Mouse (Mus musculus): Measurements from ENCODE around the gene Igtp. TPM values are rescaled to one million over a fixed set of nuclear protein-coding genes. Genes with fewer than 3 reads are reported as not detected.
"Not testable (repeated sequence)": the region's sequence is repeated elsewhere in the genome, so short reads cannot be mapped to it uniquely, and the experiment has no call there.

The Igtp gene
- total RNA-seq, 1 experiment from 2014 or later = 8.5 TPM

DNA sequence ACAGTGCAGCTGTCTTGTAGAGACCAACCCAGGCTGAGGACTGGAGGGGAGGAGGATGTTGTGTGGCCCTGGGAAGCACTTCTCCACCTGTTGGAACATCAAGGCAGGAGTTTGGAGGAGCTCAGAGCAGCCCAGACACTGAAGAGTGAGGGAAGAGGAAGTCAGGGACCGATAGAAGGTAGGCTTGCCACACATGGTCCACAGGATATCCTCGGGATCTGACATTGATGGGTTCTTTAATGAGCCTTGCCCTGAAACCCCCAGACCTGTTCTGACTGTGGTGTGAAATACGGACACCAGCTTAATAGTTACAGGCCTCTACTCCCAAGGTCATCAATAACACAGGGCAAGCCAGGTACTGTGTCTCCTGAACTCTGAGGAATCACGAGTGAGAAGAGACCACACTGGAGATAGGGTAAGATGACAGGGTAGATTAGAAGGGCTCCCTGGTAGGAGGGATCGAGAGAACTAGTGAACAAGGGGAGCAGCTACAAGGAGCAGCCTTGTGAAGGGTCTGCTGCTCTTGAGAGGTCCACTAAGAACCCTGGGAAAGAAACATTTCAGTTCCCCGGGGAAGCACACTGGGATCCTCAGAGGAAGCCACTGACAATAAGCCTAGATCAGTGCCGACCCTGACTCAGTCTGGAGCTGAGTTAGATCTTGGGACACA is 14.5 kb downstream of the Igtp start:
- DNase-seq = no peak

DNA sequence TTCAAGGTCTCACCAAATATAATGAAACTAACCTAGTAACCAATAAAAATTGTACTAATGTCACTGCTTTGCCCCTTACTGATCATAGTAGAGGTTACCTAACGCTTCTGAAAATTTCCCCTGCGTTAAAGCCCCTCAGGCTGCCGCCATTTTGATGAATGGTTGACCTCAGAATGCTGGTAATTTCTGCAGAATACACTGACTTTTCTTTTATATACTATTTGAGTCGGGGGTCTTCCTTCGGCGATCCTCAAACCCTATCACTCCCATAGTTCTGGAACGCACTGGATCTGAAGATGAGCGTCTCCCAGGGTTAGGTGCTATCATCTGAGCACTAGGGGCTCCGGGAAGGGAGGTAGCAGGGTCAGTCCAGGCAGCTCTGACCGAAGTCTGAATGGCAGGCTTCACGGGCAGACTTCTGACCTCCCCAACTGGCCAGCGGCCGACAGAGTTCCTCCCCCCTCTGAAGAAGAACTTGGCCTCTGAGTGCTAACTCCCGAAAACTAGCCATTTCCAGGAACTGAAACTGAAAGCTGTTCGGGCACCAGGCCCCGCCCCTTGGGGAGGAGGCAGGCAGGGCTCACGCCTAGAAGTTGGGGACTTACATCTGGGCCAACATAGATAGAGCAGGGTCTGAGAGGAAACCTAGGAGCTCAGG is 15.2 kb downstream of the Igtp start:
- DNase-seq = peak; percentile 91

DNA sequence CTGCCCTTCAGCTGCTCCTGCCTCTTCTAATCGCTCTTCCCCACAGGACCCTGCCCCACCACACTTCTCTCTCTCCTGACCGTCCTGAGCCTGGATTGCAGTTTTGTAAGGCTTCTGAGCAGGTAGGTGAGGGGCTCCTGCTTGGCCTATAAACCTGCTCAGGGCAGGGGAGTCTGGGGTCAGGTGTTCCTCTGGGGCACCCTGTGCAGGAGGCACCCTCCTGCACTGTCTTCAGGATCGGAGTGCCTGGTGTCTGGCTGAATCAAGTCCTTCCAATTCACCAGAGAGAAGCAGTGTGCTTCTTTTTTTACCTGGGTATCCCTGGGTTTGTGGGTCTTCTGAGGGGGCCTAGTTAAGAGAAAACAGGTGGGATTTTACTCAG is 15.7 kb downstream of the Igtp start:
- DNase-seq = not testable (repeated sequence)

DNA sequence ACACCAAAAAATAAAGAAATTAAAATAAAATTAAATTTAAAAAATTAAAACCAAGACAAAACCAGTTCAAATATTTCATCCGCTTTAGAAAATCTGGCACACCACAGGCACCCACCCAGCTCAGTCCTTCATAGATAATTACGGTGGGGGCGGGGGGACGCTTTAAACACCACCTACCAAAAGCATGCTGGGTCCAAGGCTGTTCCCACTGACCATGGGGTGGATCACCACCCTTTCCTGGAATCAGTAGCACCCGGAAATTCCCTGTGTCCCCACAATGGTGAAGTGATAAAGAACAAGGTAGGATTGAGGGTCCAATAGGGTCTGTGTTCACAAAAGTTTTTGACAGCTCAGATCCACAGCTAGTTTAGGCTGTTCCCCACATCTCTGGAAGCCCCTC is 16.5 kb downstream of the Igtp start:
- DNase-seq = no peak

DNA sequence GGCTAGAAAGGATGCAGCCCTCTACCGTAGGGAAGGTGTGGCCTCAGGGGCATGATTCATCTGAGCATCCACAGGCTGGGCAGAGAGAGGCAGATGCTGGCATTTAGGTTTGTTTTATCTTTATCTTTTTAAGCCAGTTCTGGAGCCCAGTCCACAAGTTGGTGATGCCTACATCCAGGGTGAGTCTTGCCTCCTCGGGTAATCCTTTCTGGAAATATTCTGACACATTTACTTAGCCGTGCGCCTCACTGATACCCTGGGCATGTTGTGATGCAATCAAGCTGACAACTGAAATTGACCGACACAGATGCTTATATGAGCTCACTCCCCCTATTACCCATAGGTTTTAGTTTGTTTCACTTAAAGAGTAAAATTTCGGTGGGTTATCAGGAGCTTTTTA is 17.5 kb downstream of the Igtp start:
- no peak for DNase-seq

DNA sequence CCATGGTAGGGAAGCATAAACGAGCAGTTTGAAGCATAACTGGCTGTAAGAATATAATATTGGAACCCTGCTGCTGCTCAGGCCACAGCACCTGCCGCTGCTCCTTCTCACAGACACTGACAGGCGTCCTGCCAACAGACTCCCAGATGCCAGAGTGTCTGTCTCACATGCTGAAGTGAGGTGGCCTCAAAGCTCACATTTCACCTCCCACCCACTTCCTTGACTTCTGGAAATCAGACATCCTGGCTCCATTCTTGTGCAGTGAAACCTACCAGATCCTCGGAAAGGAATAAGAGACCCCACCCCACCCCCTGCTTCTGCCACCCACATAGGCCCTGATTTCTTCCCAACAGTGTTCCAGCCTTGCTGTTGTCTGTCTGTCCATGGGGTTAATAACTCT is 24.4 kb downstream of the Igtp start:
- no peak for DNase-seq

DNA sequence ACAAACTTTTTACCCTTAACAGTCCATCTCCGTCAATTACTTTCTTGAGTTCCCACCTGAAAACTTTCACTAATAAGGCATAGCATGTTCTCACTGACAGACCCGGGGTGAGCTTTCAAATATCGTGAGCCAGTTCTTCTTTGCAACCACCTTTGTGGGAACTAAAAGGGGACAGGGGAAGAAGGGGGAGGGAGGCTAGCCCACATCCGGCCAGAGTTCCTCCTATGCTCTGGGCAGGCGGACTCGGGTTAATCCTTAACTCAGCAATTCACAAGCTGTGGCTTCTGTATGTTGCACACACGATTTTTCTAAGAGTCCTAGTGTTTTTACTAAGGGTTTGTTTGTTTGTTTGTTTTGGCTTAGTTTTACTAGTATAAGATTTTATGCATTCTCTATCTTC is 25.0 kb downstream of the Igtp start:
- DNase-seq = peak; percentile 32

DNA sequence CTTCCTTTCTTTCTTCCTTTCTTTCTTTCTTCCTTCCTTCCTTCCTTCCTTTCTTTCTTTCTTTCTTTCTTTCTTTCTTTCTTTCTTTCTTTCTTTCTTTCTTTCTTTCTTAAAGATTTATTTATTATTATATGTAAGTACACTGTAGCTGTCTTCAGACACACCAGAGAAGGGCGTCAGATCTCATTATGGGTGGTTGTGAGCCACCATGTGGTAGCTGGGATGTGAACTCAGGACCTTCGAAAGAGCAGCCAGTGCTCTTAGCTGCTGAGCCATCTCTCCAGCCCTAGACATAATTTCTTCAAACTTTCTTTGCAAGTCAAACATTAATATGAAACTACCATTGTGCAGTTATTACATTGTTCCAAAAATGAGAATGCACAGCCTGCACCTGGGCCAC is 25.5 kb downstream of the Igtp start:
- DNase-seq = not testable (repeated sequence)

DNA sequence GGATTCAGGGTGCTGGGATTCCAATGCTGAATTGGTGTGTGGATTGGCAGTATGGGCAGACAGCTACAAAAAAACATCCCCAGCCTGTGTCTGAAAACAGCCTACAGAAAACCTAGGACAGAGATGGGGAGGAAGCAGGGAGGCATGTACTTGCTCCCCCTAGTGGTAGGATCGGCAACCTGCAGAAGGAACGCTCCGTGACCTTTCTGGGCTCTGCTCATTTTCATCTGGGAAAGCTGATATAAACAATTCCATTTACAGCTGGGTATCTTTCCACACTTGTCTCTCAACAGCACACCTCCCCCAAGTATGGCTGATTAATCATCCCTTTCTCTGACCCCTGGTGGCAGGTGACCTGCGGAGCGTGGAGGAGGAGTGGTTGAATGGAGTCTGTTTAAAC is 26.3 kb downstream of the Igtp start:
- peak; percentile 83 for DNase-seq

DNA sequence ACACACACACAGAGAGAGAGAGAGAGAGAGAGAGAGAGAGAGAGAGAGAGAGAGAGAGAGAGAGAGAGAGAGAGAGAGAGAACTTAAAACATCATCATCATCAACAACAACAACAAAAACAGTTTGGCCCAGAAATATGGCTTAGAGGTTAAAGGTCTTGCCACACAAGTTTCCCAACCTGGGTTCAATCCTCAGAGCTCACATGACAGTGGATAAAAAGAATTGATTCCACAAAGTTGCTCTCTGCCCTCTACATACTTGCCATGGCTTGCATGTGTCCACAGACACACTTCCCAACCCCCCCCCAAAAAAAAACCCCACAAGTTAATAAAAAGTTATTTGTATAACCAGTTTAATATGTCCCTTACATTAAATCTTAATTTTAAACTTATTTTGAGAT is 27.1 kb downstream of the Igtp start:
- no peak for DNase-seq

DNA sequence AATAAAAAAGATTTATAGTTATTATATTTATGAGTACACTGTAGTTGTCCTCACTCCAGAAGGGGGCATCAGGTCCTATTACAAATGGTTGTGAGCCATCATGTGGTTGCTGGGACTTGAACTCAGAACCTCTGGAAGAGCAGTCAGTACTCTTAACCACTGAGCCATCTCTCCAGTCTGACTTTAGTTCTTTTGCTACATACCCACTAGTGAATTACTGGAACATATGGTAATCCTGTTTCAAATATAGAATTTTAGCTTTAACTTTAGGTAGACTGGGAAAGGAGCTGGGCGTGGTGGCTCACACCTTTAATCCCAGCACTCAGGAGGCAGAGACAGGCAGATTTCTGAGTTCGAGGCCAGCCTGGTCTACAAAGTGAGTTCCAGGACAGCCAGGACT is 28.7 kb downstream of the Igtp start:
- not testable (repeated sequence) for DNase-seq

DNA sequence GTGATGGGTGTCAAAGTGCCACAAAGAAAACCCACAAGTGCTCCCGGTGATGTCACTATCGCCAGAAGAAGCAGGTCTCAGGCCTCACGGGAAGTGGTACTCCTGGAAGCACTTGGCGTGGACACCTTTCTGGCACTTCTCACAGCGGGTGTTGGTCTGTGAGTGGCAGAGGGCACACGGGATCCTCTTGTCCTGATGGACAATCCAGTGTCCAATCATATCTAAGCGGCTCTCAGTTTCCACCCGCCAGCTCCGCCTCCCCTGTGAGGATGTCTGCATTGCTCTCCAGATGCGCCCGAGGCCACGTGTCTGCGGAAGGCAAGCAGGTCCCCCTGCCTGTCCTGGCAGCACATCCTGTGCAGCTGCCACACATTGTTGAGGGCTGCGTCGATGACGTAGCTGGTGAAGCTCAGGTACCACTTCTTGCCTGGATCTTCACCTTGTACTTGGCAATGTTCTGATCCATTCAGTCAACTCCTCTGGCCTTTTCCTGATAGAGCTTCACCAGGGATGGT is 31.1 kb downstream of the Igtp start:
- no peak for DNase-seq

DNA sequence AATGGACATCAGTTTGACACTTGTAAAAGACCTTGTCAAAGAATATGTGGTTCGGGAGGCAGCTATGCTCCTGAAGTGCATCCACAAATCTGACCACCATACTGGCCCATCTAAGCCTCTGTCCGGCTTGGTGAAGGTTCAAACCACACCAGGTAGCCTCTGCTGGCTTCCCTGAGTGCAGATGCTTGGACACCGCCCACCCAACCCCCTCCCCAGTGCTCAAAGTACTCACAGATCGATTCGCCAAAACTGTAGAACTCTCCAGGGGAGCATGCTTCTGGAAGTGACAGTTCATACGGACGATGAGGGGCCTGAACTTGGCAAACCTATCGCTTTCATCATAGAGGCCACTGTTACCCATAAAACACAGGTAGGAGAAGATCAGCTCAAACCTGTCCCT is 31.8 kb downstream of the Igtp start:
- no peak for DNase-seq

DNA sequence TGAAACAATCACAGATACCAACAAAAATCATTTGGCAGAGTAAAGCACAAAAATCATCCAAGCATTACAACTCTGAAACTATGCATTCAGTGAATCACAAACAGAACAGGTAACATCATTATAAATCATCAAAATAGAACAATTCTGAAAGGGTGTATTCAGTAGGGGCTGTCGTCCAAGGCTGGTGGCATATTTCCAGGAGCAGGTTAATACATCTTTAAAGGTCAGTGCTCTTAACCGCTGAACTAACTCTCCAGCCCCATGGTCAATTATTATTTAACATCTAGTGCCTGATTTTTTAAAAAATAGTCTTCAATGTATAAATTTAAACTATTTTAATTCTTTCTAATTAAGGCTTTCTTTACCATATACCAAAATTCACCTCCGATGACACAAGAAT is 35.2 kb downstream of the Igtp start:
- not testable (repeated sequence) for DNase-seq

DNA sequence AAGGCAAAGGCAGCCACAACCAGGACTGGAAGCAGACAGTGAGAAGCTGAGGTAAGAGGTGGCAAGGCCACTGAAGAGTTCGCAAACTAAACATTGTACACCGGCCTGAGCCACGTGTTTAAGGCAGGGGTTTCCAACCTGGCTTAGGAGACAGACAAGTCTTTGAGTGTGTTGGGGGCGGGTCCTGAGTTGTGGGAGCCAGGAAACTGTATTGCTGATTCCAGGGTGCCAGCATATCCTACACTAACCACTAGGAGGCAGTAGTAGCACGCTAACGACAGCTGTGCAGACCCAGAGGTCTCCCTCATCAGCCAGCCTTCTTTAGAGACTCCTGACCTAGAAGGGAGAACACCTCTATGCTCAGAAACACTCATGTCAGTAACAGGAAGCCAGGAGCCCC is 35.8 kb downstream of the Igtp start:
- peak; percentile 43 for DNase-seq

DNA sequence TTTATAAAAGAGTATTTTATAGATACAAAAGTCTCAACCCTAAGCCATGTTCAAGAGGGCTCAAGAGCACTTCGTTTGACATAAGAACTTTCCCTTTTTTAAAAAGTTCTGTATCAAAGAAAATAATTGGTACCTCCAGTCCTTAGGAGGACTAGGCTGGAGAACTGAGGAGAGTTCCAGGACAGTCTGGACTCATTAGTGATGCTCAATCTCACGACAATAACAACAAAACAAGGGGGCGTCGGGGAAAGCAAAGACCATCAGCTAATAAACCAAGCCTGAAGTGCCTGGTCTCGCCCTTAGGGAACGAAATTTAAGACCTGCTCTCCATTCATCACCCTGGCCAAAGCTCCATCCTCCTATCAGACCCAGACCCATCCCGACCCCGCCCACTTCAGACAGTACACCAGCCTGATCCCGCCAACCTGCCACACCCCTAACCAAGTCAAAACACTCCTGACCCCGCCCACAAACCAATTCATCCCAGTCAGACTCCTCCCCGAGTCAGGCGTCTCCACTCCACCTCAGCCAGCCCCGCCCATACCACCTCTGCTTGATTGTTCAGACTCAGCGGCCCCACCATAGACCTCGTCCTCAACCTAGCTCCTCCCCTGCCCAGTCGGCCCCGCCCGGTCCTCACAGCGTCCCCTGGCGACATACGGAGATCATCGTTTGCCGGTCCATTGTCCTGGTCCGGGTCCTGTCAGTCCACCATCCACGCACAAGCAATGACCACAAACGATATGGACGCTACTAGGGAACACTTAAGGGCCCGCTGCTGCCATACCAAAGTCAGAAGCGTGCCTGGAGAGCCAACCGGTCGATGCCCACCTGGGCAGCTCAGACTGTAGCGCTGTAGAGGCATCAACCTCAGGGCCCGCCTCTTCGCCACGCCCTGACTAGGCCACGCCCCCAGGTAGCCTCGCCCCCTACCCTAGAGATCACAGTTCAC is 39.8 kb downstream of the Igtp start:
- DNase-seq = peak; percentile 74

DNA sequence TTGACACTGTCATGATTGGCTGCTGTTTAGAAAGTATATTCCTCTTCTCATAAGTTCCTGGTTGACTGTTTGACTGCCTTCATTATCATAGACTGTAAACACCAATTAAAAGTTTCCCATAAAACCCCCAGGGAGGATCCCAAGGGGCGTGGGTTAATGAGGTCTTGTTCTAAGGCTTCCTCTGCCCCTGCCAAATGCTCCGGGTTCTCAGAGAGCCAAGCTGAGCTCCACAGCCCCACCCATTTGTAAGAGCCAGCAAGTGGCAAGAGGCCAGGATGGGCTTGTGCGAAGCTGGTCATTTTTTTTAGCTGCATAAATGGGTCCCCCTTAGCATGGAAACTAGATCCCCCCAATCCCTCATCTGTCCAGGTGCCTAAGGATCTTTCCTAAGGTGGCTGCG is 47.9 kb downstream of the Igtp start:
- no peak for DNase-seq

DNA sequence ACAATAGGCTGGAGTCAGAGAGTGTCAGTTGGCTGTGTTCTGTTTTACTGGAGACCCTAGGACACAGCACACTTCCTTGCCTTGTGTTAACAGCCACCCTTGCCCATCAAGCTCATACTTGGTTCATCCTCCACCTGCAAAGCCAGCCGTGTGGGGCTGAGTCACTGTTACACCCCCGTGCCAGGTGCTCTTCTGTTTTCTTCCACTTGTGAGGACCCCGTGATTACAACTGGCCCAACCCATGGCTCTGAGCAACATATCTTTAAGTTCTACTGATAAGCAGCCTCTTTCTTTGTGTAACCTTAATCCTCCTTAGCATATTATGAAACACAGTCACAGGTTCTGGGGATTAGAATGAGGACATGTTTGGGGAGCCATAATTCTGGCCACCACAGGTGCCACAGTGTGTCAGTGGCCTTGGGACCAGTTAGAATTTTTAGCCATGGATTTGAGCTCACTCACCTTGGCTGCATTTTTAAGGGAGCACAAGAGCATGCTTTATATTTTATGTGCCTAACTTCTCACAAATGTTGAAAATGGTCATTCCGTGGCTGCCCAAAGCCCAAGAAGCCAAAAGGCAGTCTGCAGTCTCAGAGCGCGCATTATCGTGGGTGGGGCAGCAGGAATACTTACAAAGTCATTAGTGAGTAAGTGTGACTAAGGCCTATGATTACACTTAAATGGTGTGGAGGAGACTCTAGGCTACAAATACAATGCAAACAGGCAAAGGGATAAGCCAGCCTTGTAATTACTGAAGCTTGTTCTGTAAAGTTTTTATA is 50.0 kb downstream of the Igtp start:
- DNase-seq = no peak

DNA sequence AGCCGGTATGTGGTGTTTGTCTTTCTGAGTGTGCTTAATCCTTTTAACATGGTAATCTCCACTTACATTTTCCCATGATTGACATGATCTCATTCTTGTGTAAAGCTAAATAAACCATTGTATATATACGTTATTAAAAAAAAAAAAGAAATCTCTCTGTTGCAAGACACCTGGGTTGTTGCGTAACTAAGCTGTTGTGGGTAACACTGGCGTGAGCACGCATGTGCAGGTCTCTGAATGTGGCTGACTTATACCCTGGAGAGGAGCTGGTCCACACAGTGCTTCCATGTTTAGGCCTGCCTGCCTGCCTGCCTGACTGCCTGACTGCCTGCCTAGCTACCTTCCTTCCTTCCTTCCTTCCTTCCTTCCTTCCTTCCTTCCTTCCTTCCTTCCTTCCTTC is 51.2 kb downstream of the Igtp start:
- no peak for DNase-seq

DNA sequence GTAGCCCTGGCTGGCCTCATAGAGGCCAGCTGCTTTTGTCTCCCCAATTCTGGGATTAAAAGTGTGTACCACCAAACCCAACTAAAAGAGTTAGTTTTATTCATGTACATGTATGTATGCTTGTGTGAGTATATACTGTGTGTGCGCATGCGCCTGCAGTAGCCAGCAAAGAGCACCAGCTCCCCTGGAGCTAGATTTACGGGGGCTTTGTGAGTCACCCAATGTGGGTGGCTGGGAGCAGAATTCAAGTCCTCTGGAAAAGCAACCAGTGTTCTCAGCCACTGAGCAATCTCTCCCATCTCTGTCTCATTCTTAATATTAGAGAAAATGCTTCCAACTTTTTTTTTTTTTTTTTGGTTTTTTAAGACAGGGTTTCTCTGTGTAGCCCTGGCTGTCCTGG is 55.1 kb downstream of the Igtp start:
- no peak for DNase-seq
